Mouse (Mus musculus) layer of hippocampus, adult 9-11 months (tissue): ENCODE data around the gene Enthd1.

ENCODE experiments used
- DNase-seq: peaks from one replicate; pipeline ENCODE4 v3.0.0; 2022

Enthd1 gene

DNA sequence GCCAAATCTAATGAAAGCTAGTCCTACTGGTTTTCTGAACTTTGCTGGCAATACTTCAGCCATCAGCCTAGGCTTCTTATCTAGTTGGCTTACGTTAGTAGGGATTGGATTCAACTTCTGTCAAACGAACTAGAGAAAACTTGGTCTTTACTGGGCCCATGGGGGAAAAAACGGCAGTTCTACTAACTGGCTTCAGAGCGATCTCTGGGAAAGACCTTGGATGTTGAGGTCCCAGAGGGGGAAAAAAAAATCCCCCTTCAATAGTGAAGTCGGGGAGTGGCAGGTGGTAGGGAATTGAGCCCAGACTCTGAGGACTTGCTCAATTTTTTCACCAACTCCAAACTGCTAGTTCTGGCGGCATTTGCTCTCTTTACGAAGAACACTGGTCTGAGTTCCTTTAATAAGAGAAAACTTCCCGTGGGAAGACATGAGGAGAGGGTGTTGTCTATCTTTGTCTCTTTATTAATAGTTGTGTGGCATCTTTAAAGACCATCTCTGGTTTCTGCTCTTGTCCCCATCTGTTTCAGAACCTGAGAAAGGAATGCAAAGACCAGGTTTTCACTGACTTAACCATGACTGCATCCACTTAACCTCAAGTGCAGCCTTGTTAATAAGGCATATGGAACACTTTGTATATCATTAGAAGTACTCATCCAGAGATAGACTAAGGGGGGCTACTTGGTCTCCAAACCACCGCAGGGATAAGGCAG lies 8.0 kb upstream of the Enthd1 start:
- DNase-seq, result no peak

DNA sequence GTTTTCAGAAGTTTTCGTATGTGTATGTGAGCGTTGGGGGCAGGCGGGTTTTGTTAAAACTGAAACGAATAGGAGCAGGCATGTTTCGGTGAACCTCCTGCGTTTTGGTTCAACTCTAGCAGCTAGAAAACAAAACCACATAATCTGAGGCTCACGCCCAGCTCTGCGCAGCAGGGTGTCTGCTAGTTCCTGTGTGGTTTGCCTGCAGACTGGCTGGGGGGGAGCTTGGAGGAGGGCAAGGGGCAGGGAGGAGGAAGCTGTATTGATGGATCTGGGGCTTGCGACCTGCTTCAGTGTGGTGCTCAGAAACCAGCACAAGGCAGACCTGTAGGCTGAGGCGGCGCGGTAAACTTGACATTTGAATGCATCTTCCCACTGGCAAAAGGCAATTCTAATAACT lies 7.3 kb upstream of the Enthd1 start, which contains the start of gene Grap2:
TSS of gene Grap2 (plus strand) at position 304 of the 400 bp plus-strand sequence.
- DNase-seq, result no peak

DNA sequence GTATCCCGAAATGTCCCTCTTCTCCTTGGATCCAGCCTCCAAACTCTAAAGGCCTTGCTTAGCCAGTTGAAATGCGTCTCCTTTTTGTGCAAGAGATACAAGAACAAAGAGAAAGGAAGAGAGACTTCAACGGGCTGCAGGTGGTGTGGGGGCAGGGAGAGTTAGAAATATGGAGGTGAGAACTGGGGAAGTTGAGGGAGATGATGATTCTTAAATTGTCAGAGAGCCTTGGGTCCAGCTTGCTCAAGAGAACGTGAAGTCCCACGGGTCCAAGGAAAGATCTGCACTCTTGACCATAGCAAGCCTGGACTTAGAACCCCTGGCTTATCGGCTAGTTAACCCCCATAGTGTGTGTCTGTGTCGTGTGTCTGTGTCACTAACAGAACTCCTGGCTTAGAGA lies 6.7 kb upstream of the Enthd1 start:
- no peak for DNase-seq

DNA sequence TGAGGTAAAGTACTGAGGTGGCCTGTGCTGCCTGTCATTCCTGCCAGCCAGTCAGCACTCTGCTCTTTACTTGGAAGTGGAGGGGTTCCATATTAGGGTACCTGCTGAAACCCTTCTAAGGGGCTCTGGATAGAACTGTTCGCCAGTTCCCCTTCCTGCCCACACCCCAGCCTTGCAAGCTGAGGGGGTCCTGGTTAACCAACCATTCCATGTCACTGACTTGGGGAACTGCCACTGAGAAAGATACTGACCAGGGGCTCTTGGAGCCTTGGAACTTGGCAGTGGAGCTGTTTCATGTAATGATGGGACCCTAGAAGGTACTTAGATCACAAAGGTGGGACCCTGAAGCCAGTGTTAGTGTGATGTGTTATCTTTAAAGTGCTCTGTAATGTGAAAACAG lies 5.3 kb upstream of the Enthd1 start:
- no peak for DNase-seq

DNA sequence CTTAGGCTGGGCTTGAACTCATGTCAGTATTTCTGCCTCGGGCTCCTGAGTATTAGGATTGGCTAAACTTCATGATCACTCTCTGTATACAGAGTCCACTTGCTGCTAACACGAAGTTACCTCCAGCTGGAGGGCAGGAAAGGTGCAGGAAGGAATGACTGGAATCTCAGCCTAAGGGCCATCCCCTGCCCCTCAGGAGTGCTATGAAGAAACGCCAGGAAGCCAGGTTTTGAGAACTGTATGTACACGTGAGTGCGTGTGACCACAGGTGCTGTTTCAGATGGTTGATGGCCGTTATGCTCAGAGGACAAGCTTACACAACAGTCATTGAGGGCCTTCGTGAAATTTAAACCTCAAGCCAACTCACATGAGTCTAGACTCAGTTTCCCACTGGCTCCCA lies 4.2 kb upstream of the Enthd1 start:
- DNase-seq, result no peak

DNA sequence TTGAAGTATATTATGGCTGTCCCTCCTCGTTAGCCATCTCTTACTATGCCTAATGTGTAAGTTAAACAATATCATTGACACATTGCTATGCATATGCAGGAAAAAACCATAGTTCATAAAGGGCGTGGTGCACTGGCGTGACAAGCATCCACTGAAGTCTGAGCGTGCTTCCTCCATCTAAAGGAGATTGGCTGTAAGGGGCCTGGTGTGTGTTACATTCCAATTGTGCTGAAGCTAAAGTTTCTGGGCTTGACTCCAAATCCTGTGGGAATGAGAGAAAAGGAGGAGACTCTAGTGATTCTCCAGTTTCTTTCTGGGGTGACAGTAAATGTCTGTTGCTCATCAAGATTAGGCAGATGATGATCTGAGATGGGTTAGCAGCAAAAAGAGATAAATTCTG lies 2.8 kb upstream of the Enthd1 start:
- no peak for DNase-seq

DNA sequence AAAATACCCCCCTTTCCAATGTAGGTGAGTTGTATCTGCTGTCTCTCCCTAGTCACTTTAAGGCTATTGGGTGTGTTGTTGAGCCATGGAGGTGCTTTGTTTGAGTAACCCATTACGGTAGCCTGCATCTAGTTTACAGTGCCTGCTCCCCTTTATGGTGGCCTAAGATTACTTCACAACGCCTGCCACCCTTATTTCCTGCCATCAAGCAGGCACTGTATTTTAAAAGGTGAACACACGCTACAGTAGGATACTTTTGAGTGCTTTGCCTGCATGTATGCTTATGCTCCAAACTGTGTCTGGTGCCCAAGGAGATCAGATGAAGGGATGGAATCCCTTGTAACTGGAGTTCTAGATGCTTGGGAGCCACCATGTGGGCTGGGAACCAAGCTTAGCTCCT lies 2.2 kb upstream of the Enthd1 start:
- no peak for DNase-seq

DNA sequence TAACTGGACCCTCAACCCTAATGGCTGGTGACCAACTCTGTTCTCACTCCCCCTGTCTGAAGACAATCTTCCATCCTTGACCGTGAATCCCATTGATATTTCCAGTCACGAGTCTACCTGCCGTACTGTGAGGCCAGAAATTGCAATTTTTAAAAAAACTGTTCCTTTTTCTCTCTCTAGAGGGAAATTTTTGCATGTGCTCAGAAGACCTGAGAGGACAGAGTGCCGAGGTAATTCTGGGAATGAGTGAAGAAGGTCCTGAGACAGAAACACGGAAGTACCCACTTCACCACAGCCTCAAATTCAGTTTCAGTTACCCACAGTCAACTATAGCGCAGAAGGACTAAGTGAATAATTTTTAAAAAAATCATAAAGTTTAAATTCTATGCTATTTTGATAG lies 1.7 kb upstream of the Enthd1 start:
- no peak for DNase-seq

DNA sequence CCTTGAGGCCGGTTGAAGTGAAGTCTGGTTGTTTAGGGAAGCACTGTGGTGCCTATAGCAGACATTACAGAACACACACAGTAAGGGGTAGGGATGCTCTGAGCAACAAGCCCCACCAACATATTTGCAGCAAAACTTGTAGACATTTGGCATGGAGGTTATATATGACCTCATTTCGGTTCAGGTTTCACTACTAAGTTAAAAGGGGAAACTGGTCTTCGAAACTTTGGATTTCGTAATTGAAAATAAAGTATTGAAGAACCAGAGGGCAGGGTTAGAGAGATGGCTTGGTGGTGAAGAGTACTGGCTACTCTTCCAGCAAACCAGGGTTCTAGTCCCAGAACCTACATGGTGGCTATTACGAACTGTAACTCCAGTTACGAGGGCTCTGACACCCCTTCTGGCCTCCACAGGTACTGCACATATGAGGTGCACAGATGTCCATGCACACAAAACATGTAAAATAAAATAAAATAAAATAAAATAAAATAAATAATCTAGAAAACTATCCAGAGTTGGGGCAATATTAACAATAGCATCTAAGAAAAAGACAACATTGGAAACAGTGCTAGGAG lies 1.2 kb downstream of the Enthd1 start:
- DNase-seq, result no peak

DNA sequence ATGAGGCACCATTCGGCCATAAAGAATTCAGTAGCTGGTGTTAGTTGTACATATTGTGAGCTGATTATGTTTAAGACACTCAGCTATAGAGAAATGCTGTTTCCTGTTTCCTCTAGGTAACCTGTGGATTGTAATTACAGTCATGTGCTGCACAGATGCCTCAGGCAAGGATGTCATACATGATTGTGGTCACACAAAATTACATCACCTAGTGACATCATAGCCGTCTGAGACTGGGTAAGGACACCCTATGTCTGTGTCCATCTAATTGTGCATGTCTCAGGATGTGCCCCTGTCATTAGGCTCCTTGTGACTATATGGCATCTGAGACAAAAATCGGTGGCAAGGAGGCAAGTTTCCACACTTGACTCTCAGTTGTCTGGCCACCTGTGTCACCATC lies 2.5 kb downstream of the Enthd1 start:
- DNase-seq, result no peak

DNA sequence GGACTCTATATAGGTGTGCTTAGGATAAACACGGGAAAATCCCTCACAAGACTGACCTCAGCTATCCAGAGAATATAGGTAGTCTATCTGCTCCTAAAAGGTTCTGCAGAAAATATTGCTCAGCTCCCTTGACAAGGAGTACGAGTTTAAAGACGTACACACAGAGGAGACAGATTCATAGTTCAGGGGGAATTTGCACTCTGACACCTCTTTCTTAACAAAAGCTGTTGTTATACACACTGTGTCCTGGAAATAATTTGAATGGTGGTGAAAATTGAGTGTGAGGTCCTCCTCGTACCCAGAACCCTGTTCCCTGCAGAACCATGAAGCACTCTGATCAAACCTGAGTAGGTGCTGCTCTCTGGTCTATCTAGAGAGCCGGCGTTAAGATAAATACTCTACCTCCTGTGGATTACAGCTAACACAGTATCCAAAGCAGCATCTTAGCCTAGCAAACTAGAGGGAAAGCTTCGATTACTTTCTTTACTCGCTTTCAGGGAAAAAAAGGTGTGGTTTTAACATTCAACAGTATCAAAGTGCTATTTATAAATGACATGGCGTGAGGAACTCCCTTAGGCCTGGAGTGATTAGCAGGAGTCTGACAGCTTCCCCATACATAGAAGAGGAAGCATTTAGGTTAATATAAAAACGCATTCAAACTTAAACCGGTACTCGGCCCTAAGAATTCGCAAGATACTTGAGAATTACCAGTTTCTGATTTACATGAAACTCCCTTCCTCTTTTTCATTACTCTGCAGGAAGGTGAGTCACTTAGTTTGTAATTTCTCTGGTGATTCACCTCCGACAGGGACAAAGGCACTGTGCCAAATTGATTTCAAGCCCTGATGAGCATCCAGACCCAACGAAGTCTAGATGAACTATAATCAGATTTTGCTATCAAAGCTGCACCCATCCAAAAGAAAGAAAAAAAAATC lies 4.0 kb downstream of the Enthd1 start:
- no peak for DNase-seq

DNA sequence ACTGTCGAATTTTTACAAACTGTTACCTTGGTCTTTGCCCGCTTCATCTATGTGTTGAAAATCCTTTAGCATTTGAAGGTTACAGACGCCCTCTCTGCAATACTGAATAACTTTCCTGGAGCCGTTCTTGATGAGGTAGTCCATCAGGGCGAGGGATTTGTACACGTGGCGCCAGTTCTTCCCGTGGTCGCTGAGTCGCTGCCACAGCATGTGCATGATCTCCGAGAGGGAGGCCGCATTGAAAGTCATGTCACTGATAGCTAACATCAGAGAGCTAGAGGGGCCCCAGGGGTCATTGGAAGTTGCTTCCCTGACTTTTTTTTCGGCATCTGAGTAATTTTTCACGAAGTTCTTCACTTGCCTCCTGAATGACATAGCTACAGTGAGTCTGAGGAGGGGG lies 5.0 kb downstream of the Enthd1 start:
- DNase-seq, result no peak

DNA sequence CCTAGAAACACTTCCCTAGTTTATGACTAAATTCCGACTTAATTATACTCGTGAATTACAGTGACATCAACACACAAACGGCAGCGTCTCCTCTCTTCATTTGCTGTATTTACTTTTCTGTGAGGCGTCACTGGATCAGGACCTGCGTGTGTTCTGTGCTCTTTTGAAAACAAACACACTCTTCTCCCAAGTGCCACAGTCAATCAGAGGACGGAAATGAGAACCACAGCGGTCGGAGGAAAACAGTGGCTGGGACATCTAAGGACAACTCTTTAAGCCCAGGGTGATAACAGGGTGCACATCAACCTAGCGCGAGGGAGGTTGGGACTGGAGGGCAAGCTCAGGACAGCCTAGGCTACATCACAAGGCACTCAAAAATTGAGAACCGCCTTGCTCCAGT lies 5.4 kb downstream of the Enthd1 start:
- DNase-seq, result no peak

DNA sequence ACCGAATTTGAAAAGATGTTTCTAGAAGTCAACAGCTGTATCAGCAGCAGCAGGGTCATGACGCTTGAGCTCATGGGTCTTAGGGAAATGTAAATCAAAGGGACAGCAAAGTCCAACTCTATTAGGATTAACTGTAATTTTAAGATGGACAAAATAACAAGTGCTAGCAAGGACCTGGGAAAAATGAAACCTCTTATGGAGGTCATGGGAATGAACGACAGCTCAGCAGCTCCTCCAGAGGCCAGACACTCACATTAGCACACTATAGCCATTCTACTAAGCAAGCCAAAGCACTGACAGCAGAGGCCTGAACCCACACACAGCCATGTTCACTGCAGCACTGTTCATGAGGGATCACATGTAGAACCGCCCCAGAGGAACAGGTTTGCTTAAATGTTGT lies 7.2 kb downstream of the Enthd1 start:
- no peak for DNase-seq

DNA sequence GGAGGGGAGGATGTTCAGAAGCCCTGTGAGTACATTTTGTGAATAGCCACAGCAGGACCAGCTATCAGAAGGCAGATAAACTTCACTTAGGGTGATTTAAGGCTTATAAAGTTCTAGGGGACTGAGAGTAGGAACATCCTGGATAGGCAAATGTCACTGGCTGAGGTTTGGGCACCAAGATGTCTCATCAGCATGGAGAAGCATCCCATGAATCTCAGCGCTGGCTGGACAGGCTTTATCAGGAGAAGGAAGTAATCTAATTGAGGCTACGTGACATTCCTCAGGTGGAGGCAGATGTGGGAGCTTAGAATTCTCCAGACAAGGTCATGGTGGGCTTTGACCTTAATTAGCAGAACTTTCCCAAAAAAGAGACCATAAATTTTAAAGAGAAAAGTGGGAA lies 8.9 kb downstream of the Enthd1 start:
- no peak for DNase-seq

DNA sequence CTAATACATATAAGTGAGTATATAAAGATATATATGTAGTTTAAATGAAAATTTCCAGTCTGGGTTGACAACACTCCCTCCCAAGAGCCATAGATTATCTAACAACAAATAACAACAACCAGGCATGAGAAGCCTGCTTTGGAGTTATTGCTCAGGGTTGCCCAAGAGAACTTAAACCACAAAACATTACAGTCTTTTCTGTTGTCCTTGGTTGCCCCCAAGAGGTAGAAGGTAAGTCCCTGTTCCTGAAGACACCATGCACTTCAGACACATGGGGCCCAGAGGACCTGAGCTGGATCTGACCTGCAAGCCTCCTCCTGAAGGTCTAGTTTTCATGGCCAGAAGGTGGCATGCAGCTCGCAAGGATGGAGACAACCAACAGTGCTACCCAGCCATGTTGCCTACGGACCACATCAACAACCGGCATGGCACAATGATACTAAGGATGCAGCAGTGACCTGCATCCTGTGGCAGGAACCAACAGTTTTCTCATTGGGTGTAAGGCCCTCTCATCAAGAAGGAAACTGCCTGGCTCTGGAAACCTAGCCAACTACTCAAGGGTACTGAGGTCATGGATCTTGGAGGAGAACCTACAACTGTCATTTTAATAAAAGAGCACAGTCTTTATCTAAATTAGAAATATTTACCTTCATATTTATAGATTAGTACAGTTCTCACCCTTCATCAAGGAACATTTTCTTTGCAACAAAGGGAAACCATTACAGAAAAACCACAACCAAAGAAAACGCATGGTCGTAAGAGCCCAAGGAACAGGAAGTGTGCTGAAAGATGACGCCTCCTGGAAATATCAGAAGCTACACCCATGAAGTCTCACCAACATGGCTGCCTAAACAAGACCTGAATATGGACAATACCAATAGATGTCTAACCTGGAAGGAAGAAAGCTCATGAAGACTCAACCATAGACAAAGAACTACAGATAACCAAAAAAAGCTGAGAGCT lies 9.8 kb downstream of the Enthd1 start:
- no peak for DNase-seq

DNA sequence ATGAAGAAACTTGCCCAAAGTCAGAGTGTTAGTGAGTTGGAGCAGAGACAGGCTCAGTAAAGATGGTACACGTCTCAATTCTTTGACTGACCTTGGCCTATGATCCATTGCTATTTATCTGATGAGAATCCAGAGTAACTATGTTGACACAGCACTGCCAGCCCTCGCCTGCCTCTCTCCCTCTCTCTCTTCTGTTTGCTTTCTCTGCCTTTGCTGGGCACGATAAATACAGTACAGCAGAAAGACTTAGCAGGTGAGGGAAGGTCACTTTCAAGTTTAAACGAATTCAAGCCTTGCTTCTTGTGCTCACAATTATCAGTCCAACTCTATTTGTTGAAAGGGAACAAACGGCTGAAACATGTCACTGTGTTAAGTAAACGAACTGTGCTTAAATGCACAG lies 19.5 kb downstream of the Enthd1 start:
- no peak for DNase-seq

DNA sequence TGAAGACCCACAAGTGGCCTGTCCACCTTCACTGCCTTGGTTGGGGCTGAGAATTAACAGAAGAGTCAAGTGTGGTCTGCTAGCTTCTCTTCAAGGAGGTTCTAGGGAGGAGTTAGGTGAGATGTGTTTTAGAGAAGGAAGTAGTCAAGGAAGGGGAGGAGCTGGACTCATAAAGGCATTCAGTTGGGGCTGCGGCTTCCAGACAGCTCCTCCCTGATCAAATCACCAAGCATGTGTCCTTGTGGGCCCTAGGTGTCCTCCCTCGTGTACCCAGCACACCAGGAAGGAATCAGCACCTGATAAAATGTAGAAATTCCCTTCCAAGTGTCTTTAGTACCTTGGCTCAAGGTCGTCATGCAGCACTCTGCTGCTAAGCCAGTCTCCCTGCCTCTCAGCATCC lies 20.8 kb downstream of the Enthd1 start:
- DNase-seq, result no peak

DNA sequence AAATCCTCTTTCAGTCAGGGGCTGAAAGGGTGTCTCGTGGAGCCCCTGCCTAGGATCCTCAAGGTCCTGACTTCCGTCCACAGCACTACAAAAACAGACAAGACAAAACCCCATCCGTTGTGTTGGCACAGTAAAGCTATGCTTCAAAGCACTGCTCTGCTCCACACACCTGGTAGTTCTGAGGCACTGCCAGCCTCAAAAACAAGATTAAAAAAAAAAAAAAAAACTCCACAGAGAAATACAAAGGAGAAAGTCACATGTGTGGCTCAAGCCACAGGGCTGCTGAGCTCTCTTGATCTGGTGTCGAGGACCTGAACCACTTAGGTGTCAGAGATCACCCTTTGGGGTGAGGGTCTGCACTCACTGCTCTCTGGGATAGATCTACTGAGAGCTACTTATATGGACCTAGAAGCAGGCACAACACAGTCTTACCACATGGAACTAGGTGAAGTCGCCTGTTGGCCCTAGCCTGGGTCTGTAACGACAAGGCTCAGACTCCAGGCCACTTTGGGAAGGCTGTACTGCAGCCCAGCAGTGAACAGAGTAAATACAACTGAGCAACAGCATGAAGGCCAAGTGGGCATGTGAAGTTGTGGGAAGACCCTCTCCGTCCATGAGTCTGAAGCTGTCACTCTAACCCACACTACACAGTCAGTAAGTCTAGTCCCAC lies 26.1 kb downstream of the Enthd1 start:
- no peak for DNase-seq

DNA sequence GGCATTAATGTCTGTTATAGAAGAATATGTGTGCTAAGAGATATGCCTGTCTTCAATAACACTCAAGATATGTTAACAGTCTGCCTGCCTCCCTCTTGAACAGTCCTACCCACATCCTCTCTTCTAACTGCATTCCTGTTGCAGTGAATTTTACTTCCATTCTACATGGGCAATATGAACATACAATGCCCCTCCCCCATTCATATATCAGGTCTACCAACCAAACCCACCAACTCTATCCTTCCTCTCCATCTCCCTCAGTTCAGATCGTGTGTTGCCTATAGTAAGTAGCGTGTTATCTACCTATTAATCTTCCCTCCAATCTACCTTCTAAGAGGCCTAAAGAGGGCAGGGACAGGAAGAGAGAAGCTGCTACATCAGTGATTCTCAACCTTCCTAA lies 26.9 kb downstream of the Enthd1 start:
- DNase-seq, result no peak

DNA sequence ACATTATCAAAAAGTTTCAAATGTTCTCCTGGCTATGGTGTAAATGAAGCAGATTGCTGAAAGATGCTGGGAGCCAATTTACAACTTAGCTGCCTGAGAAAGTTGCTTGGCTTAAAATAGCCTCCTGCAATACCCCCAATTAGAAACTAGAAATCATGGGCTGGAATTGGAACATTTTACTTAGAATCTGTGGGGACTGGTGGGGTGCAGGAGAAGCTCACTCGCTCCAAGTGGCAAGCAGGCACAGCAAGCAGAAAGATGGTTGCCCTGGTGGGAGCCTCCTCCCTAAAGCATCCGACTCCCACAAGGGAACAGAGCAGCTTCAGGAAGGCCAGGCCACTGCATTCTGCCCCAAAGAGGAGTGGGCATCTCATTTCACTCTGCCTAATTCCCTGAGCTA lies 28.9 kb downstream of the Enthd1 start:
- peak; percentile 43 for DNase-seq

DNA sequence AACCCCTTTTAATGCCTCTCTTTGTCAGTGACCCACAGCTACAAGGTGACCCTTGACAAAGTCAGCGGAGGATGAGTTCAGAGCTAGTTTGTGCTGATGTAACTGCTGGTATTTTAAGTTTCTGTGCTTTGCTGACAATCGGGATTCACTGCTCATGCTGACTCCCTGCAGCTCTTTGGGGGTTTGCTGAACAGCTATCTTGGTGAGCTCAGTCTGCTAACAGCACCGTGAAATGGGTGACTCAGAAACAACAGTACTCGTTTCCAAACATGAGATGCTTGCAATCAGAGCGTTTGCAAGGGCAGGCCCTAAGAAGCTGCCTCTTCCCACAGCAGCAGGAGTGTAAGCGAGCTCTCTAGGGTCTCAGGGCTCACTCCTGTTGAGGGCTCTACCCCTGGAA lies 31.7 kb downstream of the Enthd1 start:
- DNase-seq, result peak; percentile 23
